Mouse (Mus musculus) mammary gland, adult 2 months (tissue): ENCODE measurements around the gene Wfikkn1. TPM values are rescaled to one million over a fixed set of nuclear protein-coding genes. Genes with fewer than 3 reads are reported as not detected.

ENCODE experiments used
- polyA plus RNA-seq: library from polyadenylated mRNA; depleted of rRNA; stranded (reverse); fragments of >200 nt; gene quantifications from 2 replicates; pipeline ENCODE4 v1.2.3, GENCODE M21; 2012; ENCODE audit warnings: low replicate concordance; rRNA removed

The Wfikkn1 gene
- polyA plus RNA-seq = 0.98 and 1.3 TPM in 2 replicates

DNA sequence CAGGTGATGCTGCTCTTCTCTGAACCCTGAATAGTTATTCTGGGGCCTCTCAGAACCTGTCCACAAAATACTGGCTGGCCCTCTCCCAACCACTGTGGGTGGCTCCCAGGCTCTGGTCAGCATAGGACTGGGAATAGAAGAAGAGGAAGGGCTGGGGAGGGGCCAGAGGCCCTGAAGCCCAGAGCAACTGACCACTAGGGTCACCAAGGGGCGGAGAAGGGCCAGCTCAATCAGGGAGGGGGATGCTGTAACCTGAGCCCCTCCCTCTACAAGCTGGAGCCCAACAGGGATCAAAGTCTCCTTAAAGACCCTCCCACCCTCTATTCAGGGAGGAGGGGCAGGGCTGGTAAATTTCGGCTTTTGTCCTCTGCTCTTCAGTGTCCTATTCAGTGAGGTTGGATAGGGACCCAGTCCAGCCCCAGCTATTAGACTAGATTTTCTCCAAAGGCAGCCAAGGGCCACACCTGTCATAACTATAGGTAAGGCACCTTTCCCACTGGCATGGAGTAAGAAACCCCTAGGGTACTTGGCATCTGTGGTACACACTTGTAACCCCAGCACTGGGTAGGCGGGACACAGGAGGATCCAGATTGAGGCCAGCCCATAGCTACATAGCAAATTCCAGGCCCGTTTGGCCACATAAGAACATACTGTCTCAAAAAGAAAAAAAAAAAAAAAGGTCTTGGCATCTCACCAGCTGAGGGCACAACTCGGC lies at the start of gene Wfikkn1:
Wfikkn1 (minus strand) TSS at position 663 of the 715 bp plus-strand sequence.

DNA sequence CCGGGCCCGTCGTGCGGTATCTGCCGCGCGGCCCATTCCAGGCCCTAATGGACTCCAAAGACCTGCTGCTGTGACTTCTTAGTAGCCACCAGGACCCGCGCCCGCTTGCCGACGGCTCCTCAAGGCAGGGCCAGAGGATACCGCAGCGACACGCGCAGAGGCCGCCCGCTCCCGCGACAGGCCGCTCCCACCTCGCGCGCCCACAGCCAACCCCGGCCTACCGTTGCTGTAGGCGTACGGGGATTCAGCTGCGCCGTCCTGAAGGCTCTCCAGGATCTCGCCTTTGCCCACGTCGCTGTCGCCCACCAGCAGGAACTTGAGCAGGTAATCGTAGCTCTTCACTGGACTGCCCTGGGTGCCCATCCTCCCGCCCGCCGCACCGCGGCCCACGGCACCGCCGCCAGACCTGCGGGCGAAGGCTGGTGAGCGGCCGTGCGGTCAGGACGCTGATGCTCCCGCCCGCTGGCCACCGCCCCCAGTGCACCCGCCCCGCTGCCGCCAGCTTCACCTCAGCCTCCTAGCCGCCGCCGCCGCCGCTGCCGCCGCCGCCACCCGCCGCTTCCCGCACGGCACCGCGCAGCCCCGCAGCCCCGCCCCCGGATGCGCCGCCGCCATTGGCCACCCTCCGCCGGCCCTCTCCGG lies 38.6 kb upstream of the Wfikkn1 start, which contains the start of gene Rab40c:
Rab40c (minus strand) TSS at position 584 of the 642 bp plus-strand sequence.

DNA sequence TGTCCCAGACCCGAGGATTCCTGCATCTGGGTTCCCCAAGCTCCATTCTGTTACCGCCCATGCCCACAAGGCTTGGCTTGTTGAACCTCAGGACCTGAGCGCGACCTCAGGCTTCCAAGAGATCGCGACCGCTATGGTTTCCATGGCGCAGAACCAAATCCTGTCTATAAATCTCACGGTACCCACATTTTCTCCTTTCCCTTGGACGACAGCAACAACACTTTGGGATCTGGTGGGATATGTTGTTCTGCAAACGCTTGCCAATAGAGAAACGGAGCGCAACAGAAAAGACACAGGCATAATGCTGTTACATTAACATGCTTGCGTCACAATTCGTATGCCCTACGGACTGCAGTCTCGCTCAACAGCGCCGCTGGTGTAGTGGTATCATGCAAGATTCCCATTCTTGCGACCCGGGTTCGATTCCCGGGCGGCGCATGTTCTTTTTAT lies 5.9 kb downstream of the Wfikkn1 start, which contains the start of gene Mettl26:
Mettl26 (plus strand) TSS at position 354 of the 450 bp plus-strand sequence.

DNA sequence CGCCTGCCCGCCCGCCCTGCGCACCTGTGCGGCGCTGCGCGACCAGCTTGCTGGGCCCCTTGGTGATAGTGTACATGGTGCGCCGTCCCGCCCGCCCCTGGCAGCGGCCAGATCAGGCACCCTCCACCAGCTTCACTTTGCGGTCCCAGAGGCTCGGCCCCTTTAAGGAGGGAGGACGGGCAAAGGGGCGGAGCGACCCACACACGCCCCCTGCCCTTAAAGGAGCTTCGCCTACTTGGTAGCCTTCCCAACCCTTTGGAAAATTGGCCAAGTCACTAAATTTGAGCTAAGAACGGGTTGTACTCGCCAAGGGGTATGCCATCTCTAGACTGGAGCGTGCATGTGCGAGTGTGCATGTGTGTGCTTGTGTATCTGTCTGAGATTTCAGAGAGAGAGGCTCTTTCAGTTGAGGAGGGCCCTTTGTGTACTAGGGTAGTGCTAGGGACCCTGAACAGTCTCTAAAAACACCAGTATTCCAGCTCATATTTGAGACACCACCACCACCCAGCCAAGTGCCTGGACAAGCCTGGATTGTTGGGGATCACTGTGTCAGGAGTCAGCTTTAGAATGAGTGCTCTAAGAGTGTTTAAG lies 12.0 kb downstream of the Wfikkn1 start, which contains the start of gene Mcrip2:
Mcrip2 (minus strand) TSS at position 164 of the 591 bp plus-strand sequence.

DNA sequence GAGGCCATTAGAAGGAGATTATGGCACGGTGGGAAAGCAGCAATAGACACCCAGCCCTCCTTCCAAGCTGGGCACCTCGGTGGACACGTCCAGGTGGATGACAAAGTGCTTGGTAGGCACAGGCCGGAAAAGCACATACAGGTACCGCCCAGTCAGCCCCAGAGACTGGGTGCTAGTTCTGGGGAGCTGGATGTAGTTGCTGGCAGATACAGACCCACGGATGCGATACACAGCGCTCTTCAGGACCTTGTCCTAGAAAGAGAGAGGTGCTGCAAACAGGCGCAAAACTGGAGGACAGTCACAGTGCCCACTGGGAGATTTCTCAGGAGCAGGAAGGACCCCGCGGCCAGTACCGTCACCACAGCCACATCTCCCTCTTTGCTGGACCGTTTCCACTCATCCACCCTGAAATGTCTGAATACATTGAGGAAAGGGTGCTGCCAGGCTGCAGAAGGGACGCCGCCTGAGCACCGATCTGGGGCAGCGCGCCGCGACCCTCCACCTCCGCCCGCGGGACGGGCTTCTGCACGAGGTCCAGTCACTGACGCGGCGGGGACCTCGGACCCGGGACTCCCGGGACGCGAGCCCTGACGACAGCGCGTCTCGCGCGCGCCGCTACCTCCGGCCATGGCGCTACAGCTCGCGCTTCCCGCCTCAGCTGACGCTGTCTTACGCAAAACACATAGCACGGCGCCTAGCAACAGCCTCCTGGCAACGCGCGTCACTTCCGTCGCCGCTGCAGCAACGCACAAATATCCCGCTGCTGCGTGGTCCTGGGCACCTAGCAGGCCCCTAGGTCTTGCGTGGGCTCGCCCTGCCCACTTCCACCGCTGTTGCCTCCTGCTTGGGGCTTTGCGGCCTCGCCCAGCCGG lies 19.6 kb downstream of the Wfikkn1 start, which contains the start of gene Wdr90:
Wdr90 (minus strand) TSS at position 670 of the 872 bp plus-strand sequence.

DNA sequence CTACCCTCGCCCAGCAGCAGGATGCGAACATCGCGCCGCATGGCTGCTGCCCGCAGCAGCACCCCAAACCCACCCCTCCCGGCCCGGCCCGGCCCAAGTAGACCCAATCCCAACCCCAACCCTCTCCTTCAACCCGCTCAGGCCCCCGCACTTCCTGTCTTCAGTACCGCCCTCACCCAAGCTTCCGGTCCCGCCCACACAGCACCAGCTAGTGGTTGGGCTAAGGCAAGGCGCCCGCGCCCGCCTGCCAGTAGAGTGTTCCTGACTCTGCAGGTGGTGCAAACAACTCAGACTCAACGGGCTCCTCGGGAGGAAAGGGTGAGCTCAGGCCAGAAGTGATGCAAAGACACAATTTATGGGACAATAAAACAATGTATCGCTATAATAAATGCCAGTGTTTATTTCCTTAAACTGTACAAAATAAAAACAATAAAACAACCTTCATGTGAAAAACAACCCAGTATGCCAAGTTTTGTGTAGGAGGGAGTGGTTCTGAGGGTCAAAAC lies 36.2 kb downstream of the Wfikkn1 start, which contains the start of gene Rhot2:
Rhot2 (minus strand) TSS at position 456 of the 506 bp plus-strand sequence.

DNA sequence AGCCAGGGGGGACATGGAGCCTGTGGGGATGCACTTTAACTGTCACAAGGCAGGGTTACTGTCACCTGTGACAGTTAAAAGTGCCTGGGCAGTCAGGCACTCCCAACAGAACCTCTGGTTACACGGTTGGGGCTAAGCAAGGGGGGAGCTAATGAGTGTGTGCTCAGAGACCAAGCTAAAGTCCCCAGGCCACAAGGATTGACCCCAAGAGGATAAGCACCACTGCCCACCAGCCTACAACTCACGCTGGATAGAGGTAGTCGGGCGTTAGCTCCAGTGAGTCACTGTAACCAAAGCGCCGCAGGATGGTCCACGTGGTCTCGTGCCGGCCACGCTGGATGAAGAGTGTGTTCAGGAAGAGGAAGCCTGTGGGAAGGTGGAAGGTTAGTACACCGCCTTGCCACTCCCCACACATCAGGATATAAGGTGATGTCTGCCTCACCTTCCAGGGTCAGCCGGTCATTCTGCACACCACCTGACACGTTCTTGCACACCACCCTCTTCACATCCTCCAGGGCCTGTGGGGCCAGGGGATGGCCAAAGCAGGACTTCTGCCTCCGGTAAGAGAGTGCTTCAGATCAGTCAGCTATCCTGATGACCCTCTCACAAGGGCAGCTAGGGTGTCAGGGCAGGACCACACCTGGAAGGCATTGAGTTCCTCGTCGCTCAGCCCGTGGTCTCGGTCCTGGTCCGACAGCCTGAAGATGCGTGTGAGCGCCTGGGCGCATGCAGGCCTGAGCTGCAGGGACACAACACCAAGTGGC lies 39.4 kb downstream of the Wfikkn1 start, which contains the start of gene Gm20683:
Gm20683 (minus strand) TSS at position 647 of the 764 bp plus-strand sequence.

DNA sequence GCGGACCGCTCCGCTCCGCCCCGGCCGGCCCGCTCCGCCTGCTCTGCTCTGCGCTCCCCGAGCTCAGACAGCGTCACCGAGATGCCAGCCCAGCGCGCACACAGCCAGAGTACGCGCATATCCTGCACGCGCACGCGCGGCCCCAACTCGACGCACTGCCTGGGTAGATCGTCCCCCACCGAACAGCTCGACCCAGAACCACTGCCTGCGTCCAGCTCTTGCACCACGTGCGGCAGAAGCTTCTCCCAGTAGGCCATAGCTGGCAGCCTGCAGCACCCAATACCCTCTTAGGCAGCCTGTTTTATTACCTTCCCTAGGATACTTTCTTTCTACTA lies 43.6 kb downstream of the Wfikkn1 start, which contains the start of gene Rhbdl1:
Rhbdl1 (minus strand) TSS at position 220 of the 335 bp plus-strand sequence.

DNA sequence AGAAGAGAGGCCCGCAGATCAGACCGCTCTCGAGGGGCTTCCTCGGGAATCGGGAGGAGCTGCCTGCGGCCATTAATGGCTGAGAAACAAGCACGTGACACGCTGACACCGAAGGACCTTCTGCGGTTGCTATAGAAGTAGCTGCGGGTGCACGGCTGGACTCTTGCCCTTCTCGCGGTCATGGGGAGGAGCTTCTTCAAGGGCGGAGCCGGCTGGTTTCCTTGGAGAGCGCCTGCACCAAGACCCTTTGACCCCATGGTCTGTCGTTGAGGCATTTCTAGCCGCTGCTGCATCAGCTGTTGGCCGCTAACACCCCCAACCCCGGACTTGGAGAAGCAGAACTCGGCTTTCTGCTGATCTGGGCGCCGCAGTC lies 47.4 kb downstream of the Wfikkn1 start, which contains the start of gene Stub1:
Stub1 (minus strand) TSS at position 114 of the 373 bp plus-strand sequence.

DNA sequence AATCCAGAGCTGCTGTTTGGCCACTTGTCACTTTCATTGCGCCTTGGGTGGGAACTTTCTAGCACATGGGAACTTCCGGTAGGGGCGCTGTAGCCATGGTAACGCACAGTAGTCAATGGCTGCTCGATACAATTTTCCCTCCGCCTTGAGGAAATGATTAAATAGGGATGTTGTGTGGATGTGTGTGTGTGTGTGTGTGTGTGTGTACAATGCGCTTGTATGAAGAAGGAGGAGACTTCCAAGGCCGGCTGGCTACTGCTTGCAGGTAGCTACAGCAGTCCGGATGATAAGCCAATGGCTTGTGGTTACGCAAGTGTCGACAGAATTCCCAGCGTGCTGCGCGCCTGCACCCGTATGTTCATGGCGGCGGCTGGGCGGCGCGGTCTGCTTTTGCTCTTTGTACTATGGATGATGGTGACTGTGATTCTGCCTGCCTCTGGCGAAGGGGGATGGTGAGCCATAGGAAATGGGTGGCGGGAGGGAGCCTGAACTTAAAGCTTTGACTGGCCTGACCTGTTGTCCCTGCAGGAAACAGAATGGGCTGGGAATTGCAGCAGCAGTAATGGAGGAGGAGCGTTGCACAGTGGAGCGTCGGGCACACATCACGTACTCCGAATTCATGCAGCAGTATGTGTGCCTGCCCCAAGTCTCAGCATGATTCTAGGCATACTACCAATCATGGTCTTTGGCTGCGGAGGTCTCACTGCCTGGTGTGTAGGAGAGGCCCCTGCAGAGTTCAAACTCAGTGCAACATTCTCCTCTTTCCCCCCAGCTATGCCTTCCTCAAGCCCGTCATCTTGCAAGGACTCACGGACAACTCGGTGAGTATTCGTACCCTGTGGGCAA lies 51.7 kb downstream of the Wfikkn1 start, which contains the start of gene Jmjd8:
Jmjd8 (plus strand) TSS at position 156 of the 846 bp plus-strand sequence.

Other genes starting within 250 kb of the Wfikkn1 start
- not detected in 2 replicates for gene Gng13, start 163.7 kb downstream of the Wfikkn1 start, polyA plus RNA-seq
- gene Chtf18, start 153.4 kb downstream of the Wfikkn1 start, polyA plus RNA-seq = 4.7 and 6.1 TPM in 2 replicates
- 41.7 and 54.2 TPM in 2 replicates for gene Rpusd1, start 153.2 kb downstream of the Wfikkn1 start, polyA plus RNA-seq
- 0.14 and 0.17 TPM in 2 replicates for gene Mslnl, start 144.8 kb downstream of the Wfikkn1 start, polyA plus RNA-seq
- gene Msln, start 126.5 kb downstream of the Wfikkn1 start, polyA plus RNA-seq = 0.10 and 0.33 TPM in 2 replicates
- 20.4 and 28.7 TPM in 2 replicates for gene Narfl, start 107.1 kb downstream of the Wfikkn1 start, polyA plus RNA-seq
- 36.0 and 41.6 TPM in 2 replicates for gene Haghl, start 95.2 kb downstream of the Wfikkn1 start, polyA plus RNA-seq
- not detected in 2 replicates for gene Ccdc78, start 94.3 kb downstream of the Wfikkn1 start, polyA plus RNA-seq
- gene Fam173a, start 88.0 kb downstream of the Wfikkn1 start, polyA plus RNA-seq = 114 and 133 TPM in 2 replicates
- gene AC134908.4, start 85.2 kb downstream of the Wfikkn1 start, polyA plus RNA-seq = 0.88 TPM in 1 of 2 replicates, not detected in the other
- 35.1 and 74.2 TPM in 2 replicates for gene Metrn, start 83.7 kb downstream of the Wfikkn1 start, polyA plus RNA-seq
- gene Fbxl16, start 71.8 kb downstream of the Wfikkn1 start, polyA plus RNA-seq = 0.97 and 1.1 TPM in 2 replicates
- gene Wdr24, start 57.2 kb downstream of the Wfikkn1 start, polyA plus RNA-seq = 41.0 and 41.4 TPM in 2 replicates
- gene Jmjd8, start 52.0 kb downstream of the Wfikkn1 start, polyA plus RNA-seq = 56.2 and 97.4 TPM in 2 replicates
- 122 and 125 TPM in 2 replicates for gene Stub1, start 47.5 kb downstream of the Wfikkn1 start, polyA plus RNA-seq
- gene Rhbdl1, start 43.6 kb downstream of the Wfikkn1 start, polyA plus RNA-seq = 44.8 and 79.9 TPM in 2 replicates
- 63.0 and 78.8 TPM in 2 replicates for gene Gm20683, start 39.1 kb downstream of the Wfikkn1 start, polyA plus RNA-seq
- gene Rhot2, start 36.0 kb downstream of the Wfikkn1 start, polyA plus RNA-seq = 85.6 and 87.3 TPM in 2 replicates
- gene Wdr90, start 19.4 kb downstream of the Wfikkn1 start, polyA plus RNA-seq = 34.5 and 41.1 TPM in 2 replicates
- 102 and 244 TPM in 2 replicates for gene Mcrip2, start 12.1 kb downstream of the Wfikkn1 start, polyA plus RNA-seq
- gene Mettl26, start 5.8 kb downstream of the Wfikkn1 start, polyA plus RNA-seq = 71.6 and 142 TPM in 2 replicates
- 36.1 and 46.6 TPM in 2 replicates for gene Rab40c, start 38.9 kb upstream of the Wfikkn1 start, polyA plus RNA-seq
- 132 and 209 TPM in 2 replicates for gene Pigq, start 64.1 kb upstream of the Wfikkn1 start, polyA plus RNA-seq
- gene Nhlrc4, start 64.1 kb upstream of the Wfikkn1 start, polyA plus RNA-seq = not detected in 2 replicates
- 0.05 TPM in 1 of 2 replicates, not detected in the other for gene A930017K11Rik, start 71.7 kb upstream of the Wfikkn1 start, polyA plus RNA-seq
- 36.5 and 53.9 TPM in 2 replicates for gene Capn15, start 104.9 kb upstream of the Wfikkn1 start, polyA plus RNA-seq
- 27.5 and 39.5 TPM in 2 replicates for gene Rab11fip3, start 188.7 kb upstream of the Wfikkn1 start, polyA plus RNA-seq
- gene Decr2, start 209.5 kb upstream of the Wfikkn1 start, polyA plus RNA-seq = 15.7 and 24.9 TPM in 2 replicates
- gene Nme4, start 214.7 kb upstream of the Wfikkn1 start, polyA plus RNA-seq = 19.1 and 19.2 TPM in 2 replicates
- gene Tmem8, start 232.4 kb upstream of the Wfikkn1 start, polyA plus RNA-seq = 45.9 and 49.6 TPM in 2 replicates
- 61.5 and 62.7 TPM in 2 replicates for gene Mrpl28, start 242.6 kb upstream of the Wfikkn1 start, polyA plus RNA-seq